Mouse (Mus musculus) hindbrain, embryonic 14.5 days (tissue): ENCODE measurements around the gene Zdhhc9. TPM values are rescaled to one million over a fixed set of nuclear protein-coding genes. Genes with fewer than 3 reads are reported as not detected.

Experiments used
- ATAC-seq: fragments of 200-750 bp; cut with Nextera tagmentation; 2 replicates; pipeline ENCODE4 v1.8.0; 2017; ENCODE audit warnings: moderate number of reproducible peaks, mild to moderate bottlenecking, moderate TSS enrichment, moderate library complexity; ENCODE audit not compliant: low FRiP score
- DNase-seq: peaks from one replicate; pipeline ENCODE4 v3.0.0-alpha.2; 2015; ENCODE audit warnings: low spot score
- H3K27ac ChIP-seq: fragments of 300-500 bp; sonication (generic); 2 replicates; pipeline ENCODE4 v1.5.1; 2014; ENCODE audit warnings: mild to moderate bottlenecking, moderate library complexity
- H3K27me3 ChIP-seq: fragments of 300-500 bp; sonication (generic); 2 replicates; pipeline ENCODE4 v1.6.1; 2014; ENCODE audit warnings: mild to moderate bottlenecking, low read length, mixed read lengths; ENCODE audit not compliant: control insufficient read depth, insufficient read depth
- H3K36me3 ChIP-seq: fragments of 300-500 bp; sonication (generic); replicated peaks from 2 replicates; pipeline ENCODE4 v1.6.1; 2014; ENCODE audit not compliant: control insufficient read depth, insufficient read depth
- H3K4me1 ChIP-seq: fragments of 300-500 bp; sonication (generic); replicated peaks from 2 replicates; pipeline ENCODE4 v1.6.1; 2014; ENCODE audit warnings: antibody characterized with exemption, low read length, mixed read lengths; ENCODE audit not compliant: control insufficient read depth, insufficient read depth
- H3K4me2 ChIP-seq: fragments of 300-500 bp; sonication (generic); replicated peaks from 2 replicates; pipeline ENCODE4 v1.6.1; 2014; ENCODE audit warnings: mild to moderate bottlenecking, moderate library complexity
- H3K4me3 ChIP-seq: fragments of 300-500 bp; sonication (generic); replicated peaks from 2 replicates; pipeline ENCODE4 v1.5.1; 2014; ENCODE audit warnings: mild to moderate bottlenecking, low read length
- H3K9ac ChIP-seq: fragments of 300-500 bp; sonication (generic); 2 replicates; pipeline ENCODE4 v1.6.1; 2014
- H3K9me3 ChIP-seq: fragments of 300-500 bp; sonication (generic); 2 replicates; pipeline ENCODE4 v1.6.1; 2016; ENCODE audit warnings: low read length; ENCODE audit not compliant: control insufficient read depth
- WGBS: fragments of 180-500 bp; shearing (Covaris S2); extraction: QIAGEN DNeasy Blood & Tissue Kit; methylation state at CpG from one replicate; pipeline ENCODE4 v1.1.7; 2014; 5-methylcytosine and 5-hydroxymethylcytosine counted together
- polyA plus RNA-seq: library from polyadenylated mRNA; unstranded; fragments of >200 nt; fragmentation: Nextera tagmentation; extraction: Ambion mirVana; gene quantifications from 2 replicates; pipeline ENCODE4 v1.2.1, GENCODE M21; 2014

Zdhhc9 gene
- polyA plus RNA-seq, 1 experiment from 2014 or later = 10.3 TPM

GRCm38 (mm10) chrX:48207761-48208487 is 754 bp downstream of the Zdhhc9 start:
- peak overlapping the region; percentile 69 for H3K9ac ChIP-seq
- H3K36me3 ChIP-seq = no peaks in the 10 kb centered on the region
- peak overlapping the region; percentile 76 for H3K27ac ChIP-seq
- DNase-seq (peak; percentile 25), ATAC-seq (peak; percentile 82)
- peaks cover 10% of the 10 kb centered on the region for H3K4me1 ChIP-seq
- H3K9me3 ChIP-seq = no peaks in the 10 kb centered on the region
- peak overlapping the region; percentile 62 for H3K4me2 ChIP-seq
- H3K27me3 ChIP-seq = no peaks in the 10 kb centered on the region
- 15% methylated on average over 36 of the region's 36 CpGs for WGBS
- peak overlapping the region; percentile 70 for H3K4me3 ChIP-seq

DNA sequence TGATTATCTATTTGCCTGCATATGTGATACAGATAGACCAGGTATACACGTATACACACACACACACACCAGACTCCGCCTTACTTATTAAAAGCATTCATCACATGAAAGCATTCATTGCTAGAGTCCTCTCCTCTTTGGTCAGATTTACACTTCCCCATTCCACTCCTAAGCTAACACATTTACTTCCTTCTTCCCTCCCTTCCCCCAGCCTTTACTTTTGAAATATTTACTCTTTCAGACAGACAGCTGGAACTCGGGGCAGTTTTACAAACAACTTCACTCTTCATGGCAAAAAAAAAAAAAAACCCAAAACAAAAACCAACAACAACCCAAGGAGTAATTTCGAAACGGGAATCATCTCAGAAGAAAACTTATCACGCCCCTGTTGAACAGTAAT is 4.2 kb downstream of the Zdhhc9 start:
- no peaks in the 10 kb centered on the region for H3K36me3 ChIP-seq
- H3K9ac ChIP-seq = no peak overlapping the region
- peaks cover 10% of the 10 kb centered on the region for H3K4me1 ChIP-seq
- no peak overlapping the region for H3K4me2 ChIP-seq
- no peaks in the 10 kb centered on the region for H3K9me3 ChIP-seq
- H3K4me3 ChIP-seq = no peak overlapping the region
- no peak overlapping the region for H3K27ac ChIP-seq
- ATAC-seq (no peak), DNase-seq (no peak)
- no peaks in the 10 kb centered on the region for H3K27me3 ChIP-seq
- WGBS = 82% methylated on average over 6 of the region's 6 CpGs

- DNase-seq = no peak
- no peaks in the 10 kb centered on the region for H3K9me3 ChIP-seq
- no peak overlapping the region for H3K9ac ChIP-seq
- peaks cover 10% of the 10 kb centered on the region for H3K4me1 ChIP-seq
- H3K4me2 ChIP-seq = no peak overlapping the region
- H3K27me3 ChIP-seq = no peaks in the 10 kb centered on the region
- ATAC-seq = no peak
- WGBS = 84% methylated on average over 7 of the region's 7 CpGs
- H3K36me3 ChIP-seq = no peaks in the 10 kb centered on the region
- H3K27ac ChIP-seq = no peak overlapping the region
- H3K4me3 ChIP-seq = no peak overlapping the region
These were observed 4.9 kb downstream of the Zdhhc9 start for GRCm38 (mm10) chrX:48203763-48204162.

- ATAC-seq (no peak), DNase-seq (no peak)
- no peak overlapping the region for H3K9ac ChIP-seq
- H3K4me3 ChIP-seq = no peak overlapping the region
- H3K4me2 ChIP-seq = no peak overlapping the region
- peaks cover 10% of the 10 kb centered on the region for H3K4me1 ChIP-seq
- WGBS = 74% methylated on average over 4 of the region's 4 CpGs
- no peaks in the 10 kb centered on the region for H3K9me3 ChIP-seq
- H3K27ac ChIP-seq = no peak overlapping the region
- H3K36me3 ChIP-seq = no peaks in the 10 kb centered on the region
- H3K27me3 ChIP-seq = no peaks in the 10 kb centered on the region
These were observed 5.7 kb downstream of the Zdhhc9 start for GRCm38 (mm10) chrX:48202995-48203394.

DNA sequence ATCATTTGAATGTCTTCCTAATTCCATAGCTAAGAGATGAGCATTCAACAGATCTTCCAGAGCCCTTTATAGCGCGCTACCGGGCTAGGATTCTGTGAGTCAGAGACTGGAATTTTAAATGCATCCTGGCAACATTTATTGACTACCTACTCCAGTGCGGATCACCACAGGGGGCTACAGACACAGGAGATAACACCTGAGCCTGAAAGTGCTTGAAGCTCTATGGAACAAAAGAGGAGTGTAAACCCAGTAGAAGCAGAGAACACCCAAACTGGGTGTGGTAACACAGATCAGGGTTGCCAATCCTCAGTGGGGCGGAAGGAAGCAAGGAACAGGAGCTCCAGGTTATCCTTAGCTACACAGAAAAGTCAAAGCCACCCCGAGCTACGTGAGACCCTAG is 6.2 kb downstream of the Zdhhc9 start:
- DNase-seq (no peak), ATAC-seq (no peak)
- Histone ChIP-seq H3K36me3 (no peaks in the 10 kb centered on the region), H3K27ac (no peak overlapping the region), H3K9me3 (no peaks in the 10 kb centered on the region), H3K4me2 (no peak overlapping the region), H3K27me3 (no peaks in the 10 kb centered on the region), H3K9ac (no peak overlapping the region), H3K4me3 (no peak overlapping the region), H3K4me1 (peaks cover 10% of the 10 kb centered on the region)
- 93% methylated on average over 7 of the region's 7 CpGs for WGBS

- Histone ChIP-seq H3K27ac (no peak overlapping the region), H3K9me3 (no peaks in the 10 kb centered on the region), H3K36me3 (no peaks in the 10 kb centered on the region), H3K4me1 (peaks cover 6% of the 10 kb centered on the region), H3K27me3 (no peaks in the 10 kb centered on the region), H3K4me3 (no peak overlapping the region), H3K9ac (no peak overlapping the region), H3K4me2 (no peak overlapping the region)
- no peak for ATAC-seq
- DNase-seq = no peak
- 85% methylated on average over 7 of the region's 7 CpGs for WGBS
These were observed 6.7 kb downstream of the Zdhhc9 start for GRCm38 (mm10) chrX:48201973-48202372.

- no peaks in the 10 kb centered on the region for H3K36me3 ChIP-seq
- WGBS = 98% methylated on average over 3 of the region's 3 CpGs
These were observed 8.0 kb downstream of the Zdhhc9 start for GRCm38 (mm10) chrX:48200699-48201098.

GRCm38 (mm10) chrX:48199026-48199425 is 9.7 kb downstream of the Zdhhc9 start:
- H3K4me3 ChIP-seq = no peak overlapping the region
- no peaks in the 10 kb centered on the region for H3K27me3 ChIP-seq
- 92% methylated on average over 2 of the region's 2 CpGs for WGBS
- no peak overlapping the region for H3K4me2 ChIP-seq
- ATAC-seq = no peak
- H3K9ac ChIP-seq = no peak overlapping the region
- no peak overlapping the region for H3K27ac ChIP-seq
- DNase-seq = no peak
- H3K36me3 ChIP-seq = no peaks in the 10 kb centered on the region; the same call in 1 of the 2 replicates
- no peaks in the 10 kb centered on the region for H3K9me3 ChIP-seq
- H3K4me1 ChIP-seq = no peaks in the 10 kb centered on the region; the same call in 1 of the 2 replicates

More at GRCm38 (mm10) chrX:48200699-48201098, 8.0 kb downstream of the Zdhhc9 start:
- Histone ChIP-seq H3K9me3 (no peaks in the 10 kb centered on the region), H3K27ac (no peak overlapping the region), H3K4me3 (no peak overlapping the region), H3K9ac (no peak overlapping the region), H3K4me1 (no peaks in the 10 kb centered on the region; the same call in 1 of the 2 replicates), H3K4me2 (no peak overlapping the region), H3K27me3 (no peaks in the 10 kb centered on the region)
- ATAC-seq (no peak), DNase-seq (no peak)

DNA sequence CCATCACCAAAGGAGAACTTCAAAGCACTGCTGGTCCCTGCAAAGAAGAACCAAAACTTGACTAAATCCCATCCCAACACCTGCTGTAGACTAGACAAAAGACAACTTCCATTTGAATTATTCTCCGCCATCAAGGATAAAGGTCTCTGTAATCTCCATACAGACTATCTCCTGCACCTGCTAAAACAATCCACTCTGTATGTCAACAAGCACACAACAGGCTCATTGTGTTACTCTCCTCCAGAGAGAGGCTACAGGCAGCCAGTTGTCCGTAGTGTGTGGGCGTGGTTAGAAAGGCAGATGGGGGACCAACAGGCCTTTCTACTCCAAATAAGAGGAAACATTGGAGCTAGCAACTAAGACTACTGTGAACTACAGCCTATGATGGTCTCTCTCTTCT is 10.8 kb downstream of the Zdhhc9 start:
- H3K4me1 ChIP-seq = no peaks in the 10 kb centered on the region; the same call in 1 of the 2 replicates
- no peaks in the 10 kb centered on the region for H3K9me3 ChIP-seq
- H3K27ac ChIP-seq = no peak overlapping the region
- 86% methylated on average over 3 of the region's 3 CpGs for WGBS
- H3K9ac ChIP-seq = no peak overlapping the region
- no peaks in the 10 kb centered on the region for H3K27me3 ChIP-seq
- no peak overlapping the region for H3K4me3 ChIP-seq
- H3K4me2 ChIP-seq = no peak overlapping the region
- DNase-seq = no peak
- ATAC-seq = no peak
- H3K36me3 ChIP-seq = peaks cover 6% of the 10 kb centered on the region; the same call in 1 of the 2 replicates
